Mouse (Mus musculus): ENCODE results near the gene Fgfr2. TPM values are rescaled to one million over a fixed set of nuclear protein-coding genes. Genes with fewer than 3 reads are reported as not detected.

Gene Fgfr2
- polyA plus RNA-seq, 1 experiment from 2014 or later: 121 TPM

GRCm38 (mm10) chr7:131927288-131928050 lies 1195.7 kb downstream of the Fgfr2 start:
- Histone ChIP-seq H3K9me3 (no peaks in the 10 kb centered on the region), H3K36me3 (no peaks in the 10 kb centered on the region), H3K4me3 (no peak overlapping the region), H3K27ac (no peak overlapping the region), H3K27me3 (no peaks in the 10 kb centered on the region), H3K4me2 (replicated peaks) (no peak overlapping the region), H3K4me1 (peaks cover 4% of the 10 kb centered on the region; the same call in 1 of the 2 replicates), H3K9ac (no peak overlapping the region)
- WGBS: 37% methylated on average over 9 of the region's 9 CpGs
- ATAC-seq (ENCODE audit: insufficient number of reproducible peaks, insufficient read depth, low FRiP score, low TSS enrichment): no peak

- Histone ChIP-seq H3K4me3 (no peak overlapping the region), H3K36me3 (no peaks in the 10 kb centered on the region), H3K9me3 (no peaks in the 10 kb centered on the region), H3K4me1 (no peaks in the 10 kb centered on the region), H3K27ac (no peak overlapping the region), H3K4me2 (replicated peaks) (no peak overlapping the region), H3K27me3 (no peaks in the 10 kb centered on the region), H3K9ac (no peak overlapping the region)
- 48% methylated on average over 7 of the region's 7 CpGs for WGBS
- no peak for ATAC-seq (ENCODE audit: insufficient number of reproducible peaks, insufficient read depth, low FRiP score, low TSS enrichment)
Observed at GRCm38 (mm10) chr7:131917384-131917783, 1205.8 kb downstream of the Fgfr2 start.

GRCm38 (mm10) chr7:131909611-131910010 lies 1213.5 kb downstream of the Fgfr2 start:
- Histone ChIP-seq H3K27ac (no peak overlapping the region), H3K27me3 (no peaks in the 10 kb centered on the region)

GRCm38 (mm10) chr7:131906499-131907190 lies 1216.5 kb downstream of the Fgfr2 start:
- no peak overlapping the region for H3K9ac ChIP-seq
- WGBS: 84% methylated on average over 10 of the region's 10 CpGs

More at GRCm38 (mm10) chr7:131909611-131910010, 1213.5 kb downstream of the Fgfr2 start:
- H3K4me2 ChIP-seq (replicated peaks): no peak overlapping the region
- no peaks in the 10 kb centered on the region for H3K36me3 ChIP-seq
- 68% methylated on average over 4 of the region's 4 CpGs for WGBS
- no peak overlapping the region for H3K9ac ChIP-seq
- no peaks in the 10 kb centered on the region for H3K9me3 ChIP-seq
- no peaks in the 10 kb centered on the region for H3K4me1 ChIP-seq
- ATAC-seq (ENCODE audit: insufficient number of reproducible peaks, insufficient read depth, low FRiP score, low TSS enrichment): no peak
- no peak overlapping the region for H3K4me3 ChIP-seq

GRCm38 (mm10) chr7:131899356-131899755 lies 1223.8 kb downstream of the Fgfr2 start:
- no peak for ATAC-seq (ENCODE audit: insufficient number of reproducible peaks, insufficient read depth, low FRiP score, low TSS enrichment)
- 8% methylated on average over 2 of the region's 2 CpGs for WGBS

More at GRCm38 (mm10) chr7:131906499-131907190, 1216.5 kb downstream of the Fgfr2 start:
- no peaks in the 10 kb centered on the region for H3K36me3 ChIP-seq
- H3K4me2 ChIP-seq (replicated peaks): no peak overlapping the region
- no peaks in the 10 kb centered on the region for H3K27me3 ChIP-seq
- no peaks in the 10 kb centered on the region for H3K4me1 ChIP-seq
- H3K9me3 ChIP-seq: no peaks in the 10 kb centered on the region
- H3K4me3 ChIP-seq: no peak overlapping the region
- H3K27ac ChIP-seq: no peak overlapping the region
- no peak for ATAC-seq (ENCODE audit: insufficient number of reproducible peaks, insufficient read depth, low FRiP score, low TSS enrichment)

GRCm38 (mm10) chr7:131897282-131897681 lies 1225.9 kb downstream of the Fgfr2 start:
- H3K36me3 ChIP-seq: no peaks in the 10 kb centered on the region
- H3K9ac ChIP-seq: no peak overlapping the region
- 23% methylated on average over 4 of the region's 4 CpGs for WGBS
- H3K4me3 ChIP-seq: no peak overlapping the region
- H3K4me1 ChIP-seq: no peaks in the 10 kb centered on the region
- no peak for ATAC-seq (ENCODE audit: insufficient number of reproducible peaks, insufficient read depth, low FRiP score, low TSS enrichment)
- no peaks in the 10 kb centered on the region for H3K27me3 ChIP-seq
- no peak overlapping the region for H3K4me2 ChIP-seq (replicated peaks)
- no peak overlapping the region for H3K27ac ChIP-seq
- 0 out of 2 replicates have a peak, but pooled peaks cover 8% of the 10 kb centered on the region for H3K9me3 ChIP-seq

More at GRCm38 (mm10) chr7:131899356-131899755, 1223.8 kb downstream of the Fgfr2 start:
- Histone ChIP-seq H3K9me3 (0 out of 2 replicates have a peak, but pooled peaks cover 6% of the 10 kb centered on the region), H3K27ac (no peak overlapping the region), H3K4me3 (no peak overlapping the region), H3K36me3 (no peaks in the 10 kb centered on the region), H3K4me1 (no peaks in the 10 kb centered on the region), H3K4me2 (replicated peaks) (no peak overlapping the region), H3K9ac (no peak overlapping the region), H3K27me3 (no peaks in the 10 kb centered on the region)

- no peak for ATAC-seq (ENCODE audit: insufficient number of reproducible peaks, insufficient read depth, low FRiP score, low TSS enrichment)
- Histone ChIP-seq H3K27ac (no peak overlapping the region), H3K9ac (no peak overlapping the region), H3K4me1 (no peaks in the 10 kb centered on the region), H3K4me3 (no peak overlapping the region), H3K4me2 (replicated peaks) (no peak overlapping the region), H3K27me3 (peaks cover 12% of the 10 kb centered on the region; the same call in 1 of the 2 replicates), H3K36me3 (no peaks in the 10 kb centered on the region), H3K9me3 (no peaks in the 10 kb centered on the region)
- 59% methylated on average over 6 of the region's 6 CpGs for WGBS
Observed at GRCm38 (mm10) chr7:131882824-131883223, 1240.3 kb downstream of the Fgfr2 start.

GRCm38 (mm10) chr7:131881876-131882615 lies 1241.1 kb downstream of the Fgfr2 start:
- Histone ChIP-seq H3K27me3 (peaks cover 8% of the 10 kb centered on the region; the same call in 1 of the 2 replicates), H3K27ac (no peak overlapping the region), H3K4me1 (no peaks in the 10 kb centered on the region), H3K9me3 (no peaks in the 10 kb centered on the region), H3K4me3 (no peak overlapping the region), H3K9ac (no peak overlapping the region), H3K36me3 (no peaks in the 10 kb centered on the region), H3K4me2 (replicated peaks) (no peak overlapping the region)
- WGBS: 35% methylated on average over 5 of the region's 5 CpGs
- 0 out of 2 replicates have a peak, but pooled peaks have one; percentile 72 for ATAC-seq (ENCODE audit: insufficient number of reproducible peaks, insufficient read depth, low FRiP score, low TSS enrichment)

- H3K4me3 ChIP-seq: no peak overlapping the region
- H3K27ac ChIP-seq: no peak overlapping the region
- H3K27me3 ChIP-seq: peaks cover 7% of the 10 kb centered on the region; the same call in 1 of the 2 replicates
- ATAC-seq (ENCODE audit: insufficient number of reproducible peaks, insufficient read depth, low FRiP score, low TSS enrichment): no peak
- H3K9ac ChIP-seq: no peak overlapping the region
- H3K4me2 ChIP-seq (replicated peaks): no peak overlapping the region
- H3K4me1 ChIP-seq: no peaks in the 10 kb centered on the region
- WGBS: 74% methylated on average over 5 of the region's 5 CpGs
- no peaks in the 10 kb centered on the region for H3K36me3 ChIP-seq
- H3K9me3 ChIP-seq: no peaks in the 10 kb centered on the region
Observed at GRCm38 (mm10) chr7:131880150-131880549, 1243.0 kb downstream of the Fgfr2 start.

- no peak for ATAC-seq (ENCODE audit: insufficient number of reproducible peaks, insufficient read depth, low FRiP score, low TSS enrichment)
- Histone ChIP-seq H3K9me3 (no peaks in the 10 kb centered on the region), H3K4me3 (no peak overlapping the region), H3K9ac (no peak overlapping the region), H3K27ac (no peak overlapping the region), H3K4me1 (no peaks in the 10 kb centered on the region), H3K4me2 (replicated peaks) (no peak overlapping the region), H3K27me3 (0 out of 2 replicates have a peak, but pooled peaks cover 7% of the 10 kb centered on the region), H3K36me3 (no peaks in the 10 kb centered on the region)
- 58% methylated on average over 8 of the region's 8 CpGs for WGBS
Observed at GRCm38 (mm10) chr7:131878846-131879245, 1244.3 kb downstream of the Fgfr2 start.

GRCm38 (mm10) chr7:131861157-131861556 lies 1262.0 kb downstream of the Fgfr2 start:
- Histone ChIP-seq H3K36me3 (no peaks in the 10 kb centered on the region), H3K9ac (no peak overlapping the region), H3K27me3 (no peaks in the 10 kb centered on the region), H3K4me1 (no peaks in the 10 kb centered on the region), H3K4me3 (no peak overlapping the region), H3K9me3 (no peaks in the 10 kb centered on the region), H3K4me2 (replicated peaks) (no peak overlapping the region), H3K27ac (no peak overlapping the region)
- ATAC-seq (ENCODE audit: insufficient number of reproducible peaks, insufficient read depth, low FRiP score, low TSS enrichment): no peak

Data from embryonic facial prominence, embryonic 12.5 days (tissue).